Mouse (Mus musculus) adrenal gland, postnatal 14 days (tissue): ENCODE data around the gene Pde1b. TPM values are rescaled to one million over a fixed set of nuclear protein-coding genes. Genes with fewer than 3 reads are reported as not detected.

ENCODE experiments used
- DNase-seq: peaks from one replicate; pipeline ENCODE4 v3.0.0; 2021; ENCODE audit warnings: mixed read lengths
- total RNA-seq: library from RNA; stranded (reverse); gene quantifications from 2 replicates; pipeline ENCODE4 v1.2.3, GENCODE M21; 2021

The Pde1b gene
- total RNA-seq, 1 experiment from 2014 or later: 5.2 TPM

- DNase-seq: no peak
Observed at GRCm38 (mm10) chr15:103509317-103509716, 6.5 kb downstream of the Pde1b start.

- no peak for DNase-seq
Observed at GRCm38 (mm10) chr15:103511652-103512051, 8.8 kb downstream of the Pde1b start.

- no peak for DNase-seq
Observed at GRCm38 (mm10) chr15:103513621-103514031, 10.8 kb downstream of the Pde1b start.

- DNase-seq: peak; percentile 88
Observed at GRCm38 (mm10) chr15:103514119-103514518, 11.3 kb downstream of the Pde1b start.

- DNase-seq: no peak
Observed at GRCm38 (mm10) chr15:103514914-103515313, 12.1 kb downstream of the Pde1b start.

- DNase-seq: peak; percentile 22
Observed at GRCm38 (mm10) chr15:103518600-103519385, 16.0 kb downstream of the Pde1b start.

GRCm38 (mm10) chr15:103519386-103520378 lies 16.8 kb downstream of the Pde1b start:
- DNase-seq: no peak

GRCm38 (mm10) chr15:103522458-103523099 lies 19.7 kb downstream of the Pde1b start:
- peak; percentile 13 for DNase-seq

GRCm38 (mm10) chr15:103523156-103523555 lies 20.3 kb downstream of the Pde1b start:
- no peak for DNase-seq

- DNase-seq: peak; percentile 66
Observed at GRCm38 (mm10) chr15:103530372-103530771, 27.5 kb downstream of the Pde1b start.

- DNase-seq: no peak
Observed at GRCm38 (mm10) chr15:103534054-103534620, 31.3 kb downstream of the Pde1b start.

- no peak for DNase-seq
Observed at GRCm38 (mm10) chr15:103535030-103535429, 32.2 kb downstream of the Pde1b start.

GRCm38 (mm10) chr15:103535786-103536185 lies 33.0 kb downstream of the Pde1b start:
- DNase-seq: no peak

- DNase-seq: no peak
Observed at GRCm38 (mm10) chr15:103536456-103536855, 33.6 kb downstream of the Pde1b start.

GRCm38 (mm10) chr15:103537011-103537821 lies 34.4 kb downstream of the Pde1b start:
- peak; percentile 32 for DNase-seq

- peak; percentile 85 for DNase-seq
Observed at GRCm38 (mm10) chr15:103537822-103538213, 35.0 kb downstream of the Pde1b start, which contains the start of gene Ppp1r1a. Gene Ppp1r1a, minus strand, starts transcription at chr15:103538003.

- DNase-seq: no peak
Observed at GRCm38 (mm10) chr15:103539259-103539658, 36.4 kb downstream of the Pde1b start.

GRCm38 (mm10) chr15:103540646-103541045 lies 37.8 kb downstream of the Pde1b start:
- no peak for DNase-seq

GRCm38 (mm10) chr15:103542526-103542925 lies 39.7 kb downstream of the Pde1b start:
- DNase-seq: no peak

GRCm38 (mm10) chr15:103547983-103548382 lies 45.1 kb downstream of the Pde1b start:
- DNase-seq: no peak

- no peak for DNase-seq
Observed at GRCm38 (mm10) chr15:103549475-103549874, 46.6 kb downstream of the Pde1b start.
